Mouse (Mus musculus): ENCODE measurements at regions not wholly inside any gene's neighbourhood (a gene's known extent, or its start where the extent isn't known, plus 50 kb on each side); places are given as distances from the start of the nearest gene placed in this dataset.

- TF ChIP-seq MAZ (IDR thresholded peaks at IDR 0.05; ENCODE audit: low read depth, low read length) = no peak
These were observed 193.9 kb downstream of the Mtx2 start (continued) for GRCm38 (mm10) chr2:75019459-75019858.

- dilution Hi-C loops (cut with MboI; ENCODE audit: extremely low pct_ligation_motif_present, extremely low pct_unique_long_range_greater_than_20kb, low sequenced_read_pairs) = no loop called here
- H3K36me3 ChIP-seq (replicated peaks in 1 of 2; ENCODE audit: control insufficient read depth in 1 of 2, insufficient read depth in 1 of 2, low read length in 1 of 2) = no peaks in the 10 kb centered on the region
- no peak overlapping the region for H3K4me3 ChIP-seq (replicated peaks in 1 of 3; ENCODE audit: low read depth in 2 of 3, low read length in 2 of 3, poor library complexity in 1 of 3)
- in situ Hi-C loops (cut with MboI; ENCODE audit: low pct_ligation_motif_present, low pct_unique_long_range_greater_than_20kb, low sequenced_read_pairs) = no loop called here
- no peaks in the 10 kb centered on the region for H3K9me3 ChIP-seq (replicated peaks; ENCODE audit: low read length)
- no peak overlapping the region for H3K4me2 ChIP-seq (ENCODE audit: insufficient read depth, low read depth, poor library complexity, severe bottlenecking)
- no peak for DNase-seq (ENCODE audit: extremely low read depth)
- H3K9ac ChIP-seq (ENCODE audit: insufficient read depth, low read depth) = no peak overlapping the region
- H3K27me3 ChIP-seq (replicated peaks) = peaks cover 2% of the 10 kb centered on the region
- H3K27ac ChIP-seq (ENCODE audit: insufficient read depth, low read depth) = no peak overlapping the region
- H3K79me2 ChIP-seq (replicated peaks; ENCODE audit: control insufficient read depth, extremely low read depth, insufficient read depth, poor library complexity, severe bottlenecking) = no peaks in the 10 kb centered on the region
- no peak for TF ChIP-seq JUND (conservative IDR thresholded peaks at IDR 0.05; ENCODE audit: low read depth, low read length)
- TF ChIP-seq ETS1 (conservative IDR thresholded peaks at IDR 0.05; ENCODE audit: low read depth, low read length) = no peak
- no peak for TF ChIP-seq RAD21 (IDR thresholded peaks at IDR 0.05; ENCODE audit: low read depth, low read length)
- no peak for TF ChIP-seq IRF4 (IDR thresholded peaks at IDR 0.05; ENCODE audit: low read depth, low read length)
- no peak for TF ChIP-seq NRF1 (IDR thresholded peaks at IDR 0.05; ENCODE audit: low read depth, low read length)
- TF ChIP-seq MAX (IDR thresholded peaks at IDR 0.05; ENCODE audit: low read length) = no peak
- no peak for TF ChIP-seq JUN (IDR thresholded peaks at IDR 0.05; ENCODE audit: insufficient read depth, low read depth, low read length)
- TF ChIP-seq RCOR1 (conservative IDR thresholded peaks at IDR 0.05; ENCODE audit: low read depth, low read length) = no peak
- TF ChIP-seq MYC (IDR thresholded peaks at IDR 0.05; ENCODE audit: low read depth, low read length) = no peak
- TF ChIP-seq HCFC1 (IDR thresholded peaks at IDR 0.05; ENCODE audit: low read depth, low read length) = no peak
- no peak for TF ChIP-seq GABPA (IDR thresholded peaks at IDR 0.05; ENCODE audit: insufficient replicate concordance, low read depth, low read length)
- no peak for TF ChIP-seq USF1 (IDR thresholded peaks at IDR 0.05; ENCODE audit: low read depth, low read length)
- TF ChIP-seq BHLHE40 (IDR thresholded peaks at IDR 0.05; ENCODE audit: low read depth, low read length) = no peak
- TF ChIP-seq MAFK (IDR thresholded peaks at IDR 0.05; ENCODE audit: insufficient replicate concordance, low read length) = no peak
- TF ChIP-seq SIN3A (IDR thresholded peaks at IDR 0.05; ENCODE audit: low read length) = no peak
- H3K4me1 ChIP-seq (ENCODE audit: control insufficient read depth in 1 of 2, insufficient read depth in 2 of 2) = no peaks in the 10 kb centered on the region
These were observed 196.0 kb downstream of the Mtx2 start for GRCm38 (mm10) chr2:75021639-75022038.

GRCm38 (mm10) chr2:75028151-75028550 lies 202.5 kb downstream of the Mtx2 start:
- no peaks in the 10 kb centered on the region for H3K79me2 ChIP-seq (replicated peaks; ENCODE audit: control insufficient read depth, extremely low read depth, insufficient read depth, poor library complexity, severe bottlenecking)
- H3K36me3 ChIP-seq (replicated peaks in 1 of 2; ENCODE audit: control insufficient read depth in 1 of 2, insufficient read depth in 1 of 2, low read length in 1 of 2) = no peaks in the 10 kb centered on the region
- no peaks in the 10 kb centered on the region for H3K4me1 ChIP-seq (ENCODE audit: control insufficient read depth in 1 of 2, insufficient read depth in 2 of 2)
- DNase-seq (ENCODE audit: extremely low read depth) = no peak
- no peak overlapping the region for H3K27ac ChIP-seq (ENCODE audit: insufficient read depth, low read depth)
- TF ChIP-seq SMC3 (IDR thresholded peaks at IDR 0.05; ENCODE audit: low read depth, low read length) = no peak
- no peak for TF ChIP-seq MYC (IDR thresholded peaks at IDR 0.05; ENCODE audit: low read depth, low read length)
- TF ChIP-seq BHLHE40 (IDR thresholded peaks at IDR 0.05; ENCODE audit: low read depth, low read length) = no peak
- TF ChIP-seq JUN (IDR thresholded peaks at IDR 0.05; ENCODE audit: insufficient read depth, low read depth, low read length) = no peak
- no peak overlapping the region for H3K4me2 ChIP-seq (ENCODE audit: insufficient read depth, low read depth, poor library complexity, severe bottlenecking)
- peaks cover 2% of the 10 kb centered on the region for H3K27me3 ChIP-seq (replicated peaks)
- H3K9ac ChIP-seq (ENCODE audit: insufficient read depth, low read depth) = no peak overlapping the region
- no peak overlapping the region for H3K4me3 ChIP-seq (replicated peaks in 1 of 3; ENCODE audit: low read depth in 2 of 3, low read length in 2 of 3, poor library complexity in 1 of 3)
- in situ Hi-C loops (cut with MboI; ENCODE audit: low pct_ligation_motif_present, low pct_unique_long_range_greater_than_20kb, low sequenced_read_pairs) = no loop called here
- H3K9me3 ChIP-seq (replicated peaks; ENCODE audit: low read length) = no peaks in the 10 kb centered on the region
- dilution Hi-C loops (cut with MboI; ENCODE audit: extremely low pct_ligation_motif_present, extremely low pct_unique_long_range_greater_than_20kb, low sequenced_read_pairs) = no loop called here
